Mouse (Mus musculus): Measurements from ENCODE around the gene Srgap3.

Srgap3 gene

GRCm38 (mm10) chr6:112946895-112947436, at the start of gene Srgap3:
Gene Srgap3, minus strand, starts transcription at chr6:112947266.
- DNase-seq, result peak; percentile 64

DNA sequence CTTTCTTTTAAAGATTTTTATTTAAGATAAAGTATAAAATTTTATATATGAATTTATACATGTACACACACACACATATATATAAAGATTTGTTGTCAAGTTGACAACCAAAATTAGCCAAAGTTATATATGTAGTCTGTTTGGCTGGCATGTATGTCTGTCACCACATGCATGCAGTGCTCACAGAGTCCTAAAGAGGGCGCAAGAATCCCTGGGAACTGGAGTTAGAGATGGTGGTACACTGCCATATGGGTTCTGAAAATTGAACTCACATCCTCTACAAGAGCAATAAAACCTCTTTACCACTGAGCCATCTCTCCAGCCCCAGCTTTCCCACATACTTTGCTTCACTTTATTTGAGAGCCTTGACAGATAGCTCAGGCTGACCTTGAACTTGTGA, 48.6 kb upstream of the Srgap3 start:
- DNase-seq, result peak; percentile 37

- DNase-seq, result no peak
These were observed 43.1 kb upstream of the Srgap3 start for GRCm38 (mm10) chr6:112990119-112990518.

DNA sequence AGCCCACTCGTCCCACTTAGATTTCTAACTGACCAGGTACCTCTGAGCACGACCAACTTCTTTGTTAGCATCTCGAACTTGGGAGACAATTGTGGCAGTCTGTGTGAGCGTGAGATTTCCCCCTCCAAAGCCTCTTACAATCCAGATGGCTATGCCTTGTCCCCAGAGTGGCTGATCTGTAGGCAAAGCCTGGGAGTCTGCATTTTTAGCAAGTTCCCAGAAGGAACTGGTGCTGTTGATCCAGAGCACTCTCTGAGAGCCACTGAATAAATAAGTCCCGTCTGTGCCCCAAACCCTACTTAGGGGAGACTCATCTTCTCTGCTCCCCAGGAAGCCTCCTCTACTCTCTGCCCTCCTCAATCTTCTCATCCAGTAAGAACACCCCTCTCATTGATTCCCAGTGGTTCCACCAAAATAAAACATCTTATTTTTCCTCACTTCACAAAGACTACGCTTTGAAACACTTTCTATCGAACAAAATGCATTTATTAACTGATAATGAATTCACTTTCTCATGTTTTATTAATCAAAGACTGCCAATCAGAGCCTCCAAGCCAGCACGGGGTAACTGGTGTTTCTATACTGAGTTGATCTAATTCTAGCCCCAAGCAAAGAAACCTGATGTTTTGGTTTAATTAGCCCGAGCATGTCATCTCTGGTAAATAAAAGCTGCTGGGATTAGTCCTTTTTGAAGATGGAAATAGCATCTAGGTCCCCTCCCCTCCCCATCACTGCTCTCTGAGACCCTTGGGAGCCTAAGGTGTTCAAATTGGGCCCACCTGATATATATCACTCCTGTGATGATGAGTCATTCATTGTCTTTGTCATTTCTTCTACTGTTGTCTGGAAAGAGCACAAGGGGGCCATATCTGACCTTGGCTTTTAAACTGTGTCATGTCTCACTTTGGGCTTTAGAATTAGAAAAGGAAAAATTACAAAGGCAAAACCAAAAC, 38.6 kb upstream of the Srgap3 start:
- DNase-seq, result no peak

GRCm38 (mm10) chr6:112982241-112982640, 35.2 kb upstream of the Srgap3 start:
- no peak for DNase-seq

DNA sequence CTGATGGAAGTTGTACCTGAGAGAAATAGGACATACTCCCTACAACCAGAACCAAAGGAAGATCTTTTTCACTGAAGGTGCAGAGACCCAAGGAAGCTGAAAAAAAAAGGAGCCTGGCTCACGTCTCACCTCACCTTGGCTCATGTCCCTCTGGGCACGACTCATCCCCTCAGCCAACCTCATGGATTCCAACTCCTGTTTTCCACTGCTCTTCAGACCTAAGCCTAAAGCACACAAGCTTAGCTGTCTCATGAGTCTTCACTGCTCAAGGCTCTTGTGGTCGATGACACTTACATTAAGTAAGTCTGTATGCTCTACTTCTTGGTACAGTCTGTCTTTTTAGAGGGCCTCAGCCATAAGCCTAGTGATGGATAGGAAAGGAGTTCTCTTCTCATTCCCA, 31.9 kb upstream of the Srgap3 start:
- DNase-seq, result no peak

- no peak for DNase-seq
These were observed 30.2 kb upstream of the Srgap3 start for GRCm38 (mm10) chr6:112977246-112977645.

- no peak for DNase-seq
These were observed 29.5 kb upstream of the Srgap3 start for GRCm38 (mm10) chr6:112976541-112976940.

DNA sequence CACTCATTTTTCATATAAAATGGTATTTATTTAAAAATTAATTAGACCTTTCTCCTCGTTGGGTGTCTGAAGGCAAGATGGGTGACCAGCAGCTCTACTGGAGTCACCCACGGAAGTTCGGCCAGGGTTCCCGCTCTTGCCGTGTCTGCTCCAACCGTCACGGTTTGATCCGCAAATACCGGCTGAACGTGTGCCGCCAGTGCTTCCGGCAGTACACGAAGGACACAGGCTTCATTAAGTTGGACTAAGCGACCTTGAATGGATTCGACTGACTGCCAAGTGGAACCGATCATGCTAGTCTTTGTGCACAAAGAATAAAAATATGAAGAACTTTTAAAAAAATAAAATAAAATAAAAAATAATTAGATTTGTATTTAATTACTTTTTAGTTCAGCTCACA, 29.1 kb upstream of the Srgap3 start:
- no peak for DNase-seq

DNA sequence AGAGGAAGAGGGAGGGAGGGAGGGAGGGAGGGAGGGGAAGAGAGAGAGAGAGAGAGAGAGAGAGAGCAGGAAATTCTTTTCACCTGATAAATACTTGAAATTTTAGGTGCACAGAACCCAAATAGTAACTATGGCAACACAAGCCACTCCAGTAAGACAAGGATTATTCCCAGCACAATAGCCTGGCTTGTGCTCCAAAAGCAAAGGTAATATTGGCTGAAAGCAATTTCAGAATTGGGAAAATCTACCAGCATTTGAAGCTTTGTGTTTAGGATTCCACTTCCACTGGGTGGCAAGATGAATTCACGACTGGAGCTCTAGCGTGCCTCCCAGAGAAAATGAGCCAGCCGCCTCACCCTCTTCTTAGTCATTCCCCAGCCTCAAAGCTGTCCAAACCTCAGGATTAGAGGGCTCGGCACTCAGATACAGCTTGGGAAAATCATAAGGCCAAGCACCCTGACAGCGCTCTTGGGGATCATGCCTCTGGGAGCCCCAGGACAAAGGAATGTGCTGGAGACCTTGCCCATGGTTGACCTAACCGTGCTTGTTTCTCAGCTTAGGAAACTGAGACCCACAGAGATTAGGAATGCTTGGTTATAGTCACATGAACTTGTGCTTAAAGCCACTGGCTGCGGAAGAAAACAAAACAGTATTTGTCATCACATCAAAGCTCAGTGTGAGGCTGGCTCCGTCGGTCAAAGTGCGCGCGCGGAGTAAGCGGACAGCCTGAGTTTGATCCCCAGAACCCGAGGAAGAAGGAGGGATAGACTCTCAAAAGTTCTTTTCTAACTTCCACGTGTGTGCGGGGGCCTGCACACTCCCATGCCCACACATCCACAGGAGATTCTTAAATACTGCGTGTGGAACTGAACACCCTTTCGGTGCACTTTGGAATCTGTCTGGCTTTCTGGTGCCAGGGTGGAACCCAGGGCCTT, 27.0 kb upstream of the Srgap3 start:
- DNase-seq, result no peak

- DNase-seq, result no peak
These were observed 26.0 kb upstream of the Srgap3 start for GRCm38 (mm10) chr6:112972858-112973631.

- DNase-seq, result no peak
These were observed 25.1 kb upstream of the Srgap3 start for GRCm38 (mm10) chr6:112972127-112972526.

GRCm38 (mm10) chr6:112971116-112971768, 24.2 kb upstream of the Srgap3 start:
- DNase-seq, result no peak

GRCm38 (mm10) chr6:112967359-112967758, 20.3 kb upstream of the Srgap3 start:
- peak; percentile 48 for DNase-seq

- DNase-seq, result no peak
These were observed 11.3 kb upstream of the Srgap3 start for GRCm38 (mm10) chr6:112958360-112958759.

DNA sequence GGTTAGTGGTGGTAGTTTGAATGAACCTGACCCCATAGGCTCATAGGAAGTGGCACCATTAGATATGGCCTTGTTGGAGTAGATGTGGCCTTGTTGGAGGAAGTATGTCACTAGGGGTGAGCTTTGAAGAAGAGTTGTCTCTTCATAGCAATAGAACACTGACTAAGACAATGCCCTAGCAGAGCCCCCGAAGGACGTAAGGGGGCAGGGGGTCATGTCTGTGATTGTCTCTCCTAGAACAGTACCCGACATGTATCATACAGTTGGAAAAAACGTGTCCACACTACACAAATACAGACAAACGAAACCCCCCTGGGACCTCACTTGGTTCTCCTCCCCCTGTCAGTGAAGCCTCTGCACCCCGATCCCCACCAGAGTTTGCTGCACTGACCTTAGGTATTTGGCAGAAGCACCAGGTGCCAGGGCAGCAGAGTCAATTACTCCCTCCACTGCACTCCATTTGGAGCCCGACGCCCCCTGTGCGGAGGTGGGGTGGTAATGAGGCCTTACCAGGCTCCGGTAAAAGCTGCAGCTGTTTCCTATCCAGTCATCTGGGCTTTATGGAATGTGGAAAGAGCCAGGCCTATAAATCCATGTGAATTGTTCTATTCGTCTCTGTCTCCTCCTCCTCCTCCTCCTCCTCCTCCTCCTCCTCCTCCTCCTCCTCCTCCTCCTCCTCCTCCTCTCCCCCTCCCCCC, 10.7 kb upstream of the Srgap3 start:
- no peak for DNase-seq

DNA sequence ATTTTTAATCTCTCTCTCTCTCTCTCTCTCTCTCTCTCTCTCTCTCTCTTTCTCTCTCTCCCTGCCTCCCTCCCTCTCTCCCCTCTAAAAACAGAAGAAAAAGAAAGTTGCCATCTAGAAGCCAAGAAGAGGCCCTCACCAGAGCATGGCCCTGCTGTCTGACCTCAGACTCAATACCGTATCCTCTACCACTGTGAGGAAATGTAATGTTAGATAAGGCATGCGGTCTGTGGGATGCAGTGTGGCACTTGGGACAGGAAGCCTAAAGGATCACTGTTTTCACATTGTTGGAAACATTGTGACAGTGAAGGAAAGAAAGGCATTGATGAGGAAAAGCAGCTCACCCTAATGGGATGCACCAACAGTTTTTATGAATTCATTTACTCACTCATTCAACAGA, 8.7 kb upstream of the Srgap3 start:
- DNase-seq, result no peak

GRCm38 (mm10) chr6:112953905-112954304, 6.8 kb upstream of the Srgap3 start:
- no peak for DNase-seq

- peak; percentile 46 for DNase-seq
These were observed 4.2 kb upstream of the Srgap3 start for GRCm38 (mm10) chr6:112951254-112951653.

DNA sequence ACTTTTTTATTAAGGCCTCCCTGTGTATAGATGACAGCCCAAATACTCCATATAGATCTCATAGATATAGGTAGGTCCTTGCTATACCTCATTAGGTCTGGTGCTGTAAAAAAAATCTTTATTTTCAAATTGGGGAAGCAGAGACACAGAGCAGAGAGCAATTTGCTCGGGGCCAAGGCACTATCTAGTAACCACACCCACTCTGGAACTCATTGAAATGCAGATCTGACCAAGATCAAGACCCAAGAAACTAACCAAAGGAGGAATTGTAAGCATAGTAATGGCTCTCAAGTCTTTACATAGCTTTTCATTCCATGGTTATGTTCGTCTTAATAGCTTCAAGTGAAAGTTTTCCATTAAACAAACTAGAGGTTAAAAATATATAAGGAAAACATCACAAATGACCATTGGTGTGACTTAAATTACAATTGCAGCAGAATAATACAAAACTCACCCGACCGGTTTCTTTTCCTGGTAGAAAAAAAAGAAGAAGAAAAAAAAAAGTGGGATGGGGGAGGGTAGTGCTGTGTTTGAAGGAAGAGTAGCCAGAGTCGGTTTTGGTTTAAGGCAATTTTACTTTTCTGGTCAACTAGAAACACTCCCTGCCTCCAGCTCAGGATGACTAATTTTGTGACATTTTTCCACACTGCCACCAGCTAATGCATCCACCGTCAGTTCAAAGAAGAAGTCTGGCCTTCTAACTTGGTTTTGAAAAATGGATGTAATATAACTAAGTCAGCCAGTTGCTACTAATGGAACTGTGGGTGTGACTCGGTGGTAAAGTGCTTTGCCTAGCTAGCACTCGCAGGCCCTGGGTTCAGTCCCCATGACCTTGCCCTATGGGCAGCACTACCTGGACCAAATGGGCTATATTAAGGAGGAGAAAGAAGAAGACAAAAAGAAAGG, 3.4 kb upstream of the Srgap3 start:
- no peak for DNase-seq
